Mouse (Mus musculus): ENCODE results near the gene Fgf2. TPM values are rescaled to one million over a fixed set of nuclear protein-coding genes. Genes with fewer than 3 reads are reported as not detected.

Gene Fgf2
- total and polyA plus RNA-seq, 2 experiments from 2014 or later: 0.86 to 2.2 TPM

GRCm38 (mm10) chr3:37377926-37378325 lies 29.8 kb downstream of the Fgf2 start:
- H3K4me2 ChIP-seq (ENCODE audit: low read depth, low read length): no peak overlapping the region
- H3K36me3 ChIP-seq (replicated peaks; ENCODE audit: control insufficient read depth, insufficient read depth, low read length): no peaks in the 10 kb centered on the region
- no peak overlapping the region for H3K4me3 ChIP-seq (ENCODE audit: low read depth, low read length)
- H3K27ac ChIP-seq (ENCODE audit: low read depth): no peak overlapping the region
- no peaks in the 10 kb centered on the region for H3K27me3 ChIP-seq (ENCODE audit: control insufficient read depth, insufficient read depth, low read length)
- no peak overlapping the region for H3K9ac ChIP-seq (replicated peaks; ENCODE audit: low read depth, low read length)
- ATAC-seq (ENCODE audit: insufficient read depth, low read depth) (no peak), DNase-seq (ENCODE audit: low spot score) (no peak)
- H3K4me1 ChIP-seq (ENCODE audit: control insufficient read depth, insufficient read depth): peaks cover 16% of the 10 kb centered on the region
- no peaks in the 10 kb centered on the region for H3K9me3 ChIP-seq (replicated peaks; ENCODE audit: control insufficient read depth, low read length)
- WGBS: 83% methylated on average over 6 of the region's 6 CpGs
- TF ChIP-seq CTCF (IDR thresholded peaks at IDR 0.05; ENCODE audit: low read depth) (no peak), EP300 (IDR thresholded peaks at IDR 0.05; ENCODE audit: low read depth) (no peak)

GRCm38 (mm10) chr3:37378412-37378811 lies 30.3 kb downstream of the Fgf2 start:
- 56% methylated on average over 6 of the region's 6 CpGs for WGBS
- no peak overlapping the region for H3K27ac ChIP-seq (ENCODE audit: low read depth)
- H3K27me3 ChIP-seq (ENCODE audit: control insufficient read depth, insufficient read depth, low read length): no peaks in the 10 kb centered on the region
- peak; percentile 49; the same call in 1 of the 2 replicates for ATAC-seq (ENCODE audit: insufficient read depth, low read depth)
- DNase-seq (ENCODE audit: low spot score): no peak
- no peak overlapping the region for H3K9ac ChIP-seq (replicated peaks; ENCODE audit: low read depth, low read length)
- no peaks in the 10 kb centered on the region for H3K9me3 ChIP-seq (replicated peaks; ENCODE audit: control insufficient read depth, low read length)
- no peaks in the 10 kb centered on the region for H3K36me3 ChIP-seq (replicated peaks; ENCODE audit: control insufficient read depth, insufficient read depth, low read length)
- no peak overlapping the region for H3K4me3 ChIP-seq (ENCODE audit: low read depth, low read length)
- H3K4me2 ChIP-seq (ENCODE audit: low read depth, low read length): no peak overlapping the region
- no peak for TF ChIP-seq EP300 (IDR thresholded peaks at IDR 0.05; ENCODE audit: low read depth)
- TF ChIP-seq CTCF (IDR thresholded peaks at IDR 0.05; ENCODE audit: low read depth): no peak
- peaks cover 21% of the 10 kb centered on the region for H3K4me1 ChIP-seq (ENCODE audit: control insufficient read depth, insufficient read depth)

DNA sequence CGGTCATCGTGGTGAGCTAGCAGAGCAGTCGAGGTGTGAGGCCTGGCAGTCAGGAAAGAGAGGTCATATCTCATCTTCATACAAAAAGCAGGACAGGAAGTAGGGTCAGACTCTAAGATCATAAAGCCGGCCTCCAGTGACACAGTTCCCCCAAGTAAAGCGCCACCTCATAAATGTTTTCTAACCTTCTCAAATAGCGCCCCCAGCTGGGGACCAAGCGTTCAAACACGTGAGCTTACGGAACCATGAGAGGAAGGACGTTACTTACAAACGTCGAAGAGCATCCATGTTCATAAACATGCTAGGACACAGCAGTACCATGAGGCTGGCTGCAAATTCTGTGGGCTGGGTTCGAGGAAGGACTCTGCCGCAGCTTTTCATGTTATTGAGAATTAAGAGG lies 31.1 kb downstream of the Fgf2 start:
- no peak overlapping the region for H3K9ac ChIP-seq (replicated peaks; ENCODE audit: low read depth, low read length)
- no peaks in the 10 kb centered on the region for H3K27me3 ChIP-seq (ENCODE audit: control insufficient read depth, insufficient read depth, low read length)
- H3K4me2 ChIP-seq (ENCODE audit: low read depth, low read length): no peak overlapping the region
- WGBS: 83% methylated on average over 14 of the region's 14 CpGs
- peak overlapping the region; percentile 67; the same call in 1 of the 2 replicates for H3K27ac ChIP-seq (ENCODE audit: low read depth)
- 0 out of 2 replicates have a peak, but pooled peaks have one; percentile 15 for TF ChIP-seq CTCF (IDR thresholded peaks at IDR 0.05; ENCODE audit: low read depth)
- TF ChIP-seq EP300 (IDR thresholded peaks at IDR 0.05; ENCODE audit: low read depth): no peak
- ATAC-seq (ENCODE audit: insufficient read depth, low read depth): no peak
- DNase-seq (ENCODE audit: low spot score): no peak
- H3K9me3 ChIP-seq (replicated peaks; ENCODE audit: control insufficient read depth, low read length): no peaks in the 10 kb centered on the region
- peaks cover 23% of the 10 kb centered on the region for H3K4me1 ChIP-seq (ENCODE audit: control insufficient read depth, insufficient read depth)
- no peaks in the 10 kb centered on the region for H3K36me3 ChIP-seq (replicated peaks; ENCODE audit: control insufficient read depth, insufficient read depth, low read length)
- H3K4me3 ChIP-seq (ENCODE audit: low read depth, low read length): no peak overlapping the region

- H3K27me3 ChIP-seq (ENCODE audit: control insufficient read depth, insufficient read depth, low read length): no peaks in the 10 kb centered on the region
- WGBS: 38% methylated on average over 18 of the region's 18 CpGs
- ATAC-seq (ENCODE audit: insufficient read depth, low read depth) (no peak), DNase-seq (ENCODE audit: low spot score) (peak; percentile 40)
- peak overlapping the region; percentile 67 for H3K27ac ChIP-seq (ENCODE audit: low read depth)
- no peaks in the 10 kb centered on the region for H3K36me3 ChIP-seq (replicated peaks; ENCODE audit: control insufficient read depth, insufficient read depth, low read length)
- H3K4me1 ChIP-seq (ENCODE audit: control insufficient read depth, insufficient read depth): peaks cover 23% of the 10 kb centered on the region
- no peaks in the 10 kb centered on the region for H3K9me3 ChIP-seq (replicated peaks; ENCODE audit: control insufficient read depth, low read length)
- H3K4me2 ChIP-seq (ENCODE audit: low read depth, low read length): no peak overlapping the region
- no peak overlapping the region for H3K9ac ChIP-seq (replicated peaks; ENCODE audit: low read depth, low read length)
- H3K4me3 ChIP-seq (ENCODE audit: low read depth, low read length): no peak overlapping the region
- TF ChIP-seq EP300 (IDR thresholded peaks at IDR 0.05; ENCODE audit: low read depth): no peak
- TF ChIP-seq CTCF (IDR thresholded peaks at IDR 0.05; ENCODE audit: low read depth): no peak
These were observed 32.1 kb downstream of the Fgf2 start for GRCm38 (mm10) chr3:37379930-37380881.

DNA sequence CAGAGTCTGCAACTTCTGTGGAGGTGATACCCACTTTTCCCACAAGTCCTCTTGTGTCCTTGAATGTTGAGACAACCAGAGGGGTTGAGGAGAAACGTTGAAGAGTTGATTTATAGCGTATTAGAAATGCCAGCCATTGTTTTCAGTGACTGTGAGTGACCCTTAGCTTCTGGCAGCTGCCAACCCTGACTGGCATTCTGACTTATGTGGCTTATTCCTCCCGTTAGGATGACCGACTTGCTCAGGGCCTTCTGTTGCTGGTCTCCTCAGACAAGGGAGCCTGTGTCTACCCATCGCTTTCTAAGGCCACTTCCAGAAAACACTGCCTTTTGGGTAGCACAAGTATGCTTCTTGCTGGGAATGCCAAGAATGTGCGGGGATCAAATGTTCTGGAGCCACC lies 33.3 kb downstream of the Fgf2 start:
- WGBS: 64% methylated on average over 6 of the region's 6 CpGs
- no peak for ATAC-seq (ENCODE audit: insufficient read depth, low read depth)
- Histone ChIP-seq H3K4me3 (ENCODE audit: low read depth, low read length) (no peak overlapping the region), H3K9me3 (replicated peaks; ENCODE audit: control insufficient read depth, low read length) (no peaks in the 10 kb centered on the region), H3K27ac (ENCODE audit: low read depth) (0 out of 2 replicates have a peak overlapping the region, but pooled peaks have one; percentile 31), H3K4me2 (ENCODE audit: low read depth, low read length) (no peak overlapping the region), H3K4me1 (ENCODE audit: control insufficient read depth, insufficient read depth) (peaks cover 23% of the 10 kb centered on the region), H3K36me3 (replicated peaks; ENCODE audit: control insufficient read depth, insufficient read depth, low read length) (no peaks in the 10 kb centered on the region), H3K9ac (replicated peaks; ENCODE audit: low read depth, low read length) (no peak overlapping the region), H3K27me3 (ENCODE audit: control insufficient read depth, insufficient read depth, low read length) (no peaks in the 10 kb centered on the region)
- no peak for DNase-seq (ENCODE audit: low spot score)
- TF ChIP-seq EP300 (IDR thresholded peaks at IDR 0.05; ENCODE audit: low read depth): no peak
- TF ChIP-seq CTCF (IDR thresholded peaks at IDR 0.05; ENCODE audit: low read depth): no peak

Data from heart, postnatal 0 days (tissue).